Mouse (Mus musculus): Measurements from ENCODE around the gene Abi1.
"Not testable (repeated sequence)": the region's sequence is repeated elsewhere in the genome, so short reads cannot be mapped to it uniquely, and the experiment has no call there.

The Abi1 gene

DNA sequence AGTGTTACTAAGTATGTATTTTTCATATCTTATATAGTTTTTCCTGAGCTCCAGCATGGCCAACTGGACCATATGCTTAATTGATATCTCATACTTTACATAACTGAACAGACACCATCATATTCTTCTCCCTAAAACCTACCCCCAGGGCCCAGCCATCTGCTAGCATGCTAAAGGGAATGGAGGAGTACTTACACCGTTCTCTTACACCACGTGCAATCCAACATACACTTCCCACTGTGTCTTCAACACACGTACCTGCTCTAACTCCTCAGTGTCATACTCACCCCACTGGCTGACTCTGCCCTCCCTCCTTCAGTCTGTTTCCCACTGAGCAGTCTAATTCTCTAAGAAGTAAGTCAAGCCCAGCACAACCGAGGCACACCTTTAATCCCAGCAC is 11.2 kb downstream of the Abi1 start:
- no peak for DNase-seq

DNA sequence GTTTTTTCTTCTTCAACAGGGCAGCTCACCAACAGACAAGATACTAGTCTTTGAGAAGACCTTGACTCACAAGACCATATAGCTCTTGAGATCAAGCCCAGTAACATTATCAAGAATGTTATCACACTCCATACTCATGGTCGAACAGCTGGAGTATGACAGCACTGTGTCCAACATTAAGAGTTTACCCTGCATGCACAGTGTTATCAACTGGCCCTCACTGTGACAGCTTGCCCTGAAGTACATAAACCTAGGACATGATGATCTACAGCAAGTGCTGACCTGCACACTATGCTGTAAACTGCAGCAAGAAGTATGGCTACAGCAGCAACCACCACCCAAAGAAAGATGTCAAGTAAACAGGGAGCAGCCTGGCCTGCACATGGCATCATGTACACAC is 13.7 kb downstream of the Abi1 start:
- no peak for DNase-seq

DNA sequence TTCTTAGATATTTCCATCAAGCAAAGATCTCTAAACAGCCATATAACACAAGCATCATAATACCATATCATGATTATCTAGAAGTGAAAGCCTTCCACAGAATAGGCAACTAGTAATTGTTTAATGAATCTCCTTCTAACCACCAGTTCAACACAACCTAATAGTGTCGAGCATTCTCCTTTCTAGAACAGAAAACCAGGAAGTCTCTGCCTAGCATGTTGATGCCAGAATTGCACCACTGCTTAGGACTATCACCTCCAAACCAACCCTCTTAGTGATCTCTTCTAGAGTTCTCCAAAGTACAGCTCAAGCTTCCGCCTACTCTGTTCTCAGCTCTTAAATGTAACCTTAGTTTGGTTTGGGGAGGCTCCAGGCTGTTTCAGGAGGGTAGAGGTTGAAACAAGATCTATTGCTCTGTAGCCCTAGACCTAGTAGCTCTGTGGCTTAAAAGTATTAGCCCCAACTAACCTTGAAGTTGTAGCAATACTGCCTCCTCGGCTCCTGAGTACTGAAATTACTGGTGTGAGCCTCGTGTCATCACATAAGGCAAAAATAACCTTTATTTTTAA is 16.2 kb downstream of the Abi1 start:
- DNase-seq: no peak

DNA sequence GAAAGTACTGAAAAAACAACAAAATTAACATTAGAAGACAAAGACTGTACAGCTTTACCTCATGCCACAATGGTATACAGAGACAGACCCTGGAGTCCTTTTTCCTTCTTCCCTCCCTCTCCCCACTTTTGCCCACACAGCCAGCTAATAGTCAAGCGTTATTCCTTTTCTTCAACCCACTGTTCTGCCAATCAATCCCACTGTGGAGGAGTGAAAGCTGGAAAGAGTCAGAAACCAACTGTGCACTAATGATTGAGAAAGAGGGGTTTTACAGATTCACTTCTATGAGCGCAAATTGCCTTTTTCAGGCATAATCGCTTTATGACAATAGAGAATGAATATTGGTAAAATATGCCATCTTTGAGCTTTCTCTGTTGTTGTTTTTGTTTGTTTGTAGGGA is 17.0 kb downstream of the Abi1 start:
- no peak for DNase-seq

DNA sequence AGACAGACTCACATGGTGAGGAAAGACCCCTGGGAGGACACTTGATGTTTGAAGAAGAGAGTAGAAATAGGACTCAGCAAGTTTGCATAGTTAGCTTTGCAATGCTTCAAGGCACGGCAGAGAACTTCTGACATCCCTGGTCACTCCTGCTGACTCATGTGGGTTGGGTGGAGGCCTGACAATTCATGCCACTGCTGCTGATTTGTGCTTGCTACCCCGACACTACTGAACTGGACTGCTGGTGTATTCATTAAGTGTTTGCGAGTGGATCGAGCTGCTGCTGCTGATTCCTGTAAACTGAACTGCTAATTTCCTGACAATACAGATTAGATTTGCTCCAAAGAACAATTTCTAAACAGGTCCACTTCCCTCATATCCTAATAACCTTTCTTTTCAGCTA is 18.3 kb downstream of the Abi1 start:
- peak in 1 of 2 experiments; percentile 49 for DNase-seq

DNA sequence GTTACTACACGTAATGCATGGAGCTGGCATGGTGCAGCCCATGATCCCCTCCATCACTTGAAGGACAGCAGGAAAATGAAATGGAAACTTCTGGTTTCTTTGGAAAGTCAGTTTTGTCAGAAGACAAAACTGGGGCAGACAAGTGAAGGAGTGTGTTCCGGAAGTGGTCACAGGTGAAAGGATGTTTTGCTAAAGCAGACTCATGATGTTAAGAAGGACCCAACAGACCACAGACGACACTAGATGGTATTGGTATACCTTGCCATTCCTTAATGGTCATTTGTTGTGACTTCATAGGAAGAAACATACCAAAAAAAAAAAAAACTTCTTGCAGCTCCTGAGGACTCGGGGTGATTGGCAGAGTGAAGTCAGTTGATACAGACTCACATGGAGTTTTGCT is 18.7 kb downstream of the Abi1 start:
- no peak for DNase-seq

DNA sequence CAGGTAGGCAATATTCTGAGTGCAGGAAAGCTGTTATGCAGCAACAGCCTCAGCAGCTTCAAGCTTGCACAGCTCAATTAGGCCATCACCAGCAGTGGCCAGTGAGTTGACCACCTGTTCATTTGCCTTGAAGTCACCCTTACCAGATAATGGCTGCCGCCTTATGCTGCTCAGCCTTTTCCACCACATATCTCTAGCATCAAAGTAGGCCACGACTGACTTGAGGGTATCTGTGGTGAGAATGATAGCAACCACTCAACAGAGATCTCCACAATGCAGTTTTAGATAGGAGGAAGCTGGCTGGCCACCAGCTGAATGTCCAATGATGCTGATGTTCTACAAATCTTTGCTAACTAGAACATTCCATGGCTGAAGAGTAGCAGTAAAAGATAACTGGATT is 20.9 kb downstream of the Abi1 start:
- no peak for DNase-seq

DNA sequence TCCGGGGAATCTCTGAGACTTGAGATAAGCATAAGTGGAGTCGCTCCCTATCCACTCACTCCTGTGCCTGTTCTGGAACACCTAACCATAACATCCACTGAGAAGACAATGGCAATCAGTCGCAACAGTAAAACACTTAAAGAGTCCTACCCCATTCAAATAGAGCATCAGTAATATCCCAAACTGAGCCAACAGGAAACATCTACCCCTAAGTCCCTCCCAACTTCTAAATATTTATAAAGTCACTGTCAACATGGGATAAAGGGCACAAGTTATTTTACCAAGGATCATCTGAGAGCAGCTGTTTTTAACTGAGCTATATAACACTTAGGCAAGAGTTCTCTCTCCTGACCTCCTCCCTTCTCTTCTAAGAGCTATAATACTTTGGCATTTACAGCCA is 23.9 kb downstream of the Abi1 start:
- DNase-seq: no peak

DNA sequence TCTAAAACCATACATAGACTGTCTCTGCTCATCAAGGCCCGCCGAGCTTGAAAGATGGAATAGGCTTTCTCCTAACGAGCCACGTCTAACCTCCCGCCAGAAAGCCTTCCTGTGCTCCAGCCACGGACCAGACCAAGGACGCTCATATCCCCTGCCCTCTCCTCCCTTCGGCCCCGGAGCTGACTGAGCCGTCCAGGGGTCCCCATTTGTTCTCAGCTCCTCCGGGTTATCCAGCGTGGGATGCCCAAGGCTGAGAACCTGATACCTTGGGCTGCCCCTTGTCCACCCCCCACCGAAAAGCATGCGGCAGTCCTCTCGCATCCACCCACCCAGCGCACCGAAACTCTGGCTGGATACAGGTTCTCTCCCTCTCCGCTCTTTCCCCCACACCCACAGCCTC is 24.7 kb downstream of the Abi1 start:
- no peak for DNase-seq

DNA sequence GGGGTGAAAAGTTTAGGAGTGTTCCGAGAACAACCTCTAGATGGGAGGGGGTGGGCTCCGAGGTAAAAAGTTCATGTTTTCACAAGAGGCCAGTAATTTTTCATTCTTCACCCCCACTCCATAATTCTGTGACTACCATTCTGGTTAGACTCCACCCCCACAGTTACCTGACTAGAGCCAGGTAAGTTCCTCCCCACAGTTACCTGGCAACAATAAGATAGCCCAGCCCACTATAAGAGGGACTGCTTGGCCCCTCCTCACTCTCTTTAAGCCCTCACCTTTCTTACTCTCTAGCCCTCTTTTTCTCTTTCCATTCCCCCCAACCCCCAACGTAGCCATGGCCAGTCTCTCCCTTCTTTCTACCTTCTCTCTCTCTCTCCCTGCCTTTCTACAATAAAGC is 25.1 kb downstream of the Abi1 start:
- DNase-seq: not testable (repeated sequence)

DNA sequence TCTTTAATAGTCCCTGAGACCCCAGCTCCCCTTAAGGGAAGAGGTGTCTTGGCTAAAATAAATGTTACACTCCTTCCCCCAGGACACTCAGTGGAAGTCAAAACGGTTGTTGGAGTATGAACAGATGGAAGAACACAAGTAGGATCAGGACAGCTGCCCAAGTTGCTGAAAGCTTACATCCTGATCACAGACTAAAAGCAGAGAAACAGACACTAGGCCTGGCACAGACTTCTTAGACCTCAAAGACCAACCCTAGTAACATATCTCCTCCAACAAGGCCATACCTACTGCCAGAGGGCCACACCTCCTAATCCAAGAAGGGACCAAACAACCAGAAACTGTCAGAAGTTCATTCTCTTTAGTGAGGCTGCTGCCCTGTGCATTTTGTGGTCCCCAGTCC is 31.8 kb downstream of the Abi1 start:
- no peak for DNase-seq

DNA sequence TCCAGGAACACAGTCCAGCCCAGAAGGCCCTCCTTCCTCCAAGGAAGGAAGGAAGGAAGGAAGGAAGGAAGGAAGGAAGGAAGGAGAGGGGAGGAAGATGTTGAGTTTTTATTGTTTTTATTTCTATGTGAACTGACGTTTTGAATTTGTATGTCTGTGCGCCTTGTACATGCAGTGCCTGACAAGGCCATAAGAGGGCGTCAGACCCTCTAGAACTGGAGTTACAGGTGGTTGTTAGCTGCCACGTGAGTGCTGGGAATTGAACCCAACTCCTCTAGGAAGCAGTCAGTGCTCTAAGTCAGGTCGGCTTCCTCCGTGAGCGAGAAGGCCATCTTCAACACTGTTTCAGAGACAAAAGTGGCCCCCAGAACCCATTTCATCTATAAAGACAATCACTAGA is 32.5 kb downstream of the Abi1 start:
- DNase-seq: no peak

DNA sequence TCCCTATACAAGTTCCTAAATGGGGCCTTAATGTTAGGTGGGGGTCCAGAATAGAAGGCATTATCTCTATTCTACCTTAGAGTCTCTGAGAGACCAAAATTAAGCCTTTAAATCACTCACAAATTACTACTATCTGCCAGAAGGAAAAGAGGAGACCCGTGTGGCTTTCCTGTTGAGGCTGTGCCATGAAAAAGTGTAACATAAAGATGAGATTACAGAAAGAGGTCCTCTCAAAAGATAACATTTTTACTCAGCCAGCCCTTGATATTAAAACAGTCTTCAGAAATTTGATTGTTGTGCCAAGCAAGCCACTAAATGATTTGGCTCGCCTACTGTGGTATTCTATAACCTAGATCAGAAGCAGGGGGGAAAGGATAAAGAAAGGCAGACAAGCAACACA is 32.9 kb downstream of the Abi1 start:
- DNase-seq: no peak

DNA sequence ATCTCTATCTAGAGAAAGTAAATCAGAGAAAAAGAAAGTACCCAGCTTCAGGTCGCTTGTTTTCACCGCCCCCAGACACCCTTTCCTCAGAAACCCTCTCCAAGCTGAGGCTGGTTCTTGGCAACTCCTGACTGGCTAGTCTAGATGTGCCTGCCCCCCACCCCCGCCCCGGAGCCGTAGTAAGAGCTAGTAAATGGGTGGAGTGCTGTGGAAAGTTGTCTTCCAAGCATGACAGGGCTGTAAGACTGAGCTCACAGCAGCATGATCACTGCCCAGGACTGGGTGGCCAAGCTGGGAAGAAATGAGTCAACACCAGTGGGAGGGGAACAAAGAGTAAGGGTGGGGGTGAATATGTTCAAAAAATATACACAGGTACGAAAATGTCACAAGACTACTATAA is 33.8 kb downstream of the Abi1 start:
- DNase-seq: no peak

DNA sequence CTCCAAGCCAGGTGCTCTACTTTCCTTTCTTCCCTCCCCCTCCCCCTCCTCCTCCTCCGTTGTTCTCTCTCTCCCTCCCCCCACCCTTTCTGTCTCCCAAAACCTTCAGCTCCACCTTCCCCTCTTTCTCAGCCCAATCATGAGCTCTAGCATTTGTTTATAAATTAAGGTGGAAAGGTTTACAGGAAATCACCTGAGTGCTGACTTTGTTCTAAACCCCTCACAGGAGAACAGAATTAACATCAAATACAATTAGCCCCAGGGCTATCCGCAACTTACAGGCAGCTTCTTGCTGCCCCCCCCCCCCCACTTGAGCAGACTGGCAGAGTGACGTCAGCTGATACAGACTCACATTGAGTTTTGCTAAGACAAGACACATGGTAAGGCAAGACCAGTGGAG is 37.4 kb downstream of the Abi1 start:
- no peak for DNase-seq

DNA sequence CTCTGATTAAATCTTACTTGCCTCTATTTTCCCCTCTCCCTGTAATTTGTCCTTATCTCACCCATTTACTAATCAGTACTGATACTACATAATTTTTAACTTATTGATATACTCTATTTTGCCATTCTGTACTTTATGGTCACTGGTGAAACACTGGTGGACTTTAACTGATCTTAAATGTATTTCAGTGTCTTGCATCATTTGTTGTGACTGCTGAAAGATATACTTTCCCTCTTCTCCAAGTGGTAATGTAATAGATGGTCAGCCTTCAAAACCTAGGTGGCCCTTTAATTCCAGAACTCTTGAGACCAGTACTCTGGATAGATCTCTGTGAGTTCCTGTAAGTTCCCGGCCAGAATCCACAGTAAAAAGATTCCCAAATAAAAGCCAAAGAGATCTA is 40.4 kb downstream of the Abi1 start:
- DNase-seq: no peak

DNA sequence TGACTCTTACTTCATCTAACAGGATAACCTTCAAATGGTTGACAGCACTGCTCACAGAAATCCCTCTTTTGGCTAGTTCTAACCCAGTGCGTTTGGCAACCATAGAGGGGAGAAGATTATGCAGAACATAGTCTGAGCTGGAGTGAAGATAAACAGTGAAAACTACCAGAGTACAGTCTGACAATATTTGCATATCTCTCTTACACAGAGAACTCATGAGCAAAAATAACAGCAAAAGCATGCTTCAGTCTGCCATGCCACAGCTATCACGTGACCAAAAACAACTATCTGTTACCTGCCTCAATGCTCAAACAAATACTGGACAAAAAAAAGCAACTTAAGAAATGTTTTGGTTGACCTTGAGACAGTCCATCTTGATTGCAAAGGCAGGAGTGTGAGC is 41.2 kb downstream of the Abi1 start:
- DNase-seq: no peak

DNA sequence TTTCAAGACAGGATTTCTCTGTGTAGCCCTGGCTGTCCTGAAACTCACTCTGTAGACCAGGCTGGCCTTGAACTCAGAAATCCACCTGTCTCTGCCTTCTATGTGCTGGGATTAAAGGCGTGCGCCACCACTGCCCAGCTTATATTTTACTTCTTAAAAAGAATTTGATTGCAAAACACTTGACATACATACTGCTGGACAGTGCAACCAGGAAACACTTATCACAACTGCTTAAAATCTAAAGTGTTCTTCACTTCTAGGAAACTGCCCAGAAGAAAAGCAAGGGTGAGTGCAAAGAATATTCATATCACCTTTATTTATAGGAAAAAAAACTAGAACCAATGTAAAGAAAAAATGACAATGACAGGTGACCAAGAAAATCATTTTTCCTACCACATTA is 42.0 kb downstream of the Abi1 start:
- no peak for DNase-seq

DNA sequence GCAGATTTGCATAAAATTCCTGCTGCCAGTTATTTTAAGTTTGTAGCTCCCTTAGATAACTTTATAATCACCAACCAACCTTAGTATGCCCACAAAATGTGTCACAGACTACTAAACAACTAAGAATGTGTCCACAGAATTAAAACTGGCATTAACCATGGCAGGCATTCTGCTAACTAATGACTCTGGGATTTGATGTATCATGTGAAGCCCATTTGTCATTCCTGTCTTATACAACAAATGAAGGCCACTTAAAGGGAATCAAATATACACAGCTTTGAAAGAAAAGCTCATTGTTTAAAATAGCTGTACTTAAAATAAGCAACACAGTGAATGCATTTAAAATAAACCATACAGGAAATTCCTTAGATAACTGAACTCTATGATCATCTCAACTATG is 44.0 kb downstream of the Abi1 start:
- no peak for DNase-seq

DNA sequence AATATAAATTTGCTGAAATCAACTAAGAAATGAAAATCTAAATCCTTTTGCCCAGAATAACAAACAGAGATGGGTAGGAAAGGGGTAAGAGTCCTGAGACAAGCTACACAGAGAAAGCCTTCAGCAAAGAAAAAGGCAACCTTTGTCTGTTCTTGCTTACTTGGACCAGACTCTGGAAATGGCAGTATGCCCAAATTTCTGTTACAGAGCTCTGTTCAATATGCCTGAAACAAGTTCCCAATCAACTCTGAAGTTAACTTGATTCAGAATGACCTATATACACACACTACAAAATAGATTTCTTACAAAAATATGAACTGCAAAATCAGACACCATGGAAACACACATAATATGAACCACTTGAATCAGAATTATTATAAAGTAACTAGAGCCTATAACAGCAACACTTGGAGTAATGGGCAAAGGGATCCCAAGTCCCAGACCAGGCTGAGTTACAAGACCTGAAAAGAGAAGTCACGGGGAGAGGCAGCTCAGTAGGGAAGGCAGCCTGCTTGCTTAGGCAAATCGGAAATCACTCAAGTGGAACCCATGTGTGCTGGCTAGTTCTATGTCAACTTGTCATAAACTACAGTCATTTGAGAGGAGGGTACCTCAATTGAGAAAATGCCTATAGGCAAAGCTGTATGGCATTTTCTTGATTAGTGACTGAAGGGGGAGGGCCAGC is 53.9 kb downstream of the Abi1 start:
- peak; percentile 28 to 53 for DNase-seq

DNA sequence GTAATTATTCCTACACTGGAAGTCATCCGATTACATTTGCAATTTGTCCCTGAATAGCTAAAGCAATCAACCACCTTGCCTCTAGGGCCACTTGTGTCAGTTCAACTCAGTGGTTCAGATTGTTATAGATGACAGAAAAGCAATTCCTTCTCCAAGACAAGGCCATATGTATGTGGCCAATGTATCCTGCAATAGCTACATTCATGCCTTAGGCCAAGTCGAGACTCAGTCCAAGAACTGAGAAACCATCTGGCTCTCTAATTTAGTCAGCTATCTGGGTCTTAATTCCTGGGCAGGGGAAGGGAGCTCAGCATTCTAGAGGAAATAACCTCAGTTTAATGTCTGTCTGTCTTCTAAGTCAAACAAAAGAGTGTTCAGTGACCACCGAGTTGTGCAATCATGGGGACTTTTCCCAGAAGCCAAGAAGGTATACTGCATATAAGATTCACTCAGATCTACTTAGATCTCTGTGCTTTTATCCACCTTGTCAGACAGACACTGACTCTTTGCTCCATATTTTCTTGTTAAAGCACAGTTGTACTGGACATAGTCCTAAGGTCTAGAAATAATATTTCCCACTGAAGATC is 62.6 kb downstream of the Abi1 start:
- DNase-seq: no peak

DNA sequence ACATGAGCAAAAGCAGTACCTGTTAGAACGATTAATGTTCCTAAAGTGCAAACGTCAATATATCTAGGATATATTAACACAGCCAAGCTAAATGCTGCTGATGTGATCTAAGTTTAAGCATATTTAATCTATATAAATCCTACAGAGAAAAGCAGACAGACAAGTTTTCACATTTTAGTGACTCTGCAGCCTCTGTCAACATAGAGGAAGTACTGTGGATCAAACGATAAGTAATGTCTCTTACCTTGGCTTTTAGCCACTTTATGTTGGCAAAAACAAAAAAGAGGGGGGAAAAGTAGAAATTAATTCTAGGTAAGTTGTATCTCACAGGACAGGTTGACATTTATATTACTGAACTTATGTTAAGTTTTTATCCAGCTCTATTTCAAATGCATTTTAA is 77.1 kb downstream of the Abi1 start:
- no peak for DNase-seq

DNA sequence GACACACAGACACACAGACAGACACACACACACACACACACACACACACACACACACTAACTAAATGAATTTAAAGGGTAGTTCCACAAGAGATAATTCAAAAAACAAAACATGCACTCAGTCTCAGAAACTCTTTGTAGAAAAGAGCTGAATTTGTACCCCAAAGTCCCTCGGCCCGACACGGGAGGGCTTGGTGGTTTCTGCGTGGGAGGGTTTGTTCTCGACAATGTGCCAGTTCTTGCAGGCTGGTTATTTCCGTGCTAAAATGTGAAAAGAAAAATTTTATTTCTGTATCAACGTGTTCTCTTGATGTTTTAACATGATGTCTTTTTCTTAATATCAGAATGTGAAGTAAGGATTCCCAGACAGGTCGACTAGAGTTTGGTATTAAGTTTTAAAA is 77.8 kb downstream of the Abi1 start:
- no peak for DNase-seq

DNA sequence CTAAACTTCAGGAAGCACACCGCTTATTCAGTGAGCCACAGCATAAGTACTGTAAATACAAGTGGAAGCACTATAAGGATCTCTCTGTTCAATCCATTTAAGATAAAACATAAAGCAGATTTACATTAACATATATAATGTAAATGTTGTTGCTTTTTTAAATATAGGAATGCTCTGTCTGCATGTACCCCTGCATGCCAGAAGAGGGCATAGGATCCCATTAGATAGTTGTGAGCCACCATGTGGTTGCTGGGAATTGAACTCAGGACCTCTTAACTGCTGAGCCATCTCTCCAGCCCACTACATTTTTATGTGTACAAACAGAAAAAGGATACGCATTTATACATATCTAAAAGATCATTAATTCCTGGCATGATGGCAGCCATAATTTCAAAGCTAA is 78.4 kb downstream of the Abi1 start:
- no peak for DNase-seq

DNA sequence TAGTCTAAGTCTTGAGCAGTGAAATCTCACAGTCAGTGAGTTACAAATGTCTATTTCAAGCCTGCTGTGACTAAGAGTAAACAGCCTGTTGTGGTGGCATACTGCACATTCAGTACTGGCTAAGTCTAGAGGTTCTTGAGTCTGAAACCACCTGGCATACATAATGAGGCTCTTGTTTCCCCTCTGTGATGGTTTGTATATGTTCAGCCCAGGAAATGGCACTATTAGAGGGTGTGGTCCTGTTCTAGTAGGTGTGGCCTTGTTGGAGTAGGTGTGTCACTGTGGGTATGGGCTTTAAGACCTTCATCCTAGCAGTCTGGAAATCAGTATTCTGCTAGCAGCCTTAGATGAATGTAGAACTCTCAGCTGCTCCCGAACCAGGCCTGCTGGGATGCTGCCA is 82.6 kb downstream of the Abi1 start:
- no peak for DNase-seq
